Mouse (Mus musculus): ENCODE data around the gene Glul.

- TF ChIP-seq CTCF (IDR thresholded peaks at IDR 0.05; ENCODE audit: control insufficient read depth, insufficient read depth, low read length), result no peak
- TF ChIP-seq POLR2A (IDR thresholded peaks at IDR 0.05; ENCODE audit: borderline replicate concordance, control insufficient read depth, low read depth, low read length), result no peak
These were observed 8.5 kb downstream of the Glul start for GRCm38 (mm10) chr1:153908208-153908607.

Data from bone marrow, adult 2 months (tissue).